Mouse (Mus musculus) lung, postnatal 14 days (tissue): ENCODE data around the gene H2-Q6.
A peak's percentile ranks its signal among the peaks of the same experiment; 100 is the strongest.
"Not testable (repeated sequence)": the region's sequence is repeated elsewhere in the genome, so short reads cannot be mapped to it uniquely, and the experiment has no call there.

Experiments
- DNase-seq: peaks from one replicate; pipeline ENCODE4 v3.0.0; 2021

Gene H2-Q6

DNA sequence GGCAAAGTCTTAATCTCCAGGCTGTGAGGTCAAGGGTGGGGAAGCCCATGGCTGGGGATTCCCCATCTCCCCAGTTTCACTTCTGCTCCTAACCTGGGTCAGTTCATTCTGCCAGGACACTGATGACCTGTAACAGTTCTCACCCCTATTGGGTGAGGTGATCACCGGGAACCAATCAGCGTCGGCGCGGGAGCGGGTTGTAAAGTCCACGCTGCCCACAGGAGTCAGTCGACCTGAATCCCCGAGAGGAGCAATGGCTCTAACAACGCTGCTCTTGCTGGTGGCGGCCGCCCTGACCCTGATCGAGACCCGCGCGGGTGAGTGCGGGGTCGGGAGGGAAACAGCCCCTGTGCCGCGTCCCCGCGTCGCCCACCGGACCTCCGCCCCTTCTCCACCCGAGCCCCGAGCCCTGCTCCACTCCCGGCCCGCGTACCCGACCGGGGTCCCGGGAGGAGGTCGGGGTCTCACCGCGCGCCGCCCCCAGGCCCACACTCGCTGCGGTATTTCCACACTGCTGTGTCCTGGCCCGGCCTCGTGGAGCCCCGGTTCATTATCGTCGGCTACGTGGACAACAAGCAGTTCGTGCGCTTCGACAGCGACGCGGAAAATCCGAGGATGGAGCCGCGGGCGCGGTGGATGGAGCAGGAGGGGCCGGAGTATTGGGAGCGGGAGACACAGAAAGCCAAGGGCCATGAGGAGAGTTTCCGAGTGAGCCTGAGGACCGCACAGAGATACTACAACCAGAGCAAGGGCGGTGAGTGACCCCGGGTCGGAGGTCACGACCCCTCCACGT lies at the start of gene H2-Q6:
TSS of gene H2-Q6 (plus strand) at position 227 of the 793 bp plus-strand sequence.
- DNase-seq: peak; percentile 65

DNA sequence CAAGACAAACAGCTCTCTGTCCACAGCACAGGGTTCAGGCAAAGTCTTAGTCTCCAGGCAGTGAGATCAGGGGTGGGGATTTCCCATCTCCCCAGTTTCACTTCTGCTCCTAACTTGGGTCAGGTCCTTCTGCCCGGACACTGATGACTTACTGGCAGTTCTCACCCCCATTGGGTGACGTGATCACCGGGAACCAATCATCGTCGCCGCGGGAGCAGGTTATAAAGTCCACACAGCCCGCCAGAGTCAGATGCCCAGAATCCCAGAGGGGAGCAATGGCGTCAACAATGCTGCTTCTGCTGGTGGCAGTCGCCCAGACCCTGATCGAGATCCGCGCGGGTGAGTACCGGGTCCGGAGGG lies 45.3 kb upstream of the H2-Q6 start, which contains the start of gene H2-Q4:
TSS of gene H2-Q4 (plus strand) at position 249 of the 360 bp plus-strand sequence.
- DNase-seq: peak; percentile 96

DNA sequence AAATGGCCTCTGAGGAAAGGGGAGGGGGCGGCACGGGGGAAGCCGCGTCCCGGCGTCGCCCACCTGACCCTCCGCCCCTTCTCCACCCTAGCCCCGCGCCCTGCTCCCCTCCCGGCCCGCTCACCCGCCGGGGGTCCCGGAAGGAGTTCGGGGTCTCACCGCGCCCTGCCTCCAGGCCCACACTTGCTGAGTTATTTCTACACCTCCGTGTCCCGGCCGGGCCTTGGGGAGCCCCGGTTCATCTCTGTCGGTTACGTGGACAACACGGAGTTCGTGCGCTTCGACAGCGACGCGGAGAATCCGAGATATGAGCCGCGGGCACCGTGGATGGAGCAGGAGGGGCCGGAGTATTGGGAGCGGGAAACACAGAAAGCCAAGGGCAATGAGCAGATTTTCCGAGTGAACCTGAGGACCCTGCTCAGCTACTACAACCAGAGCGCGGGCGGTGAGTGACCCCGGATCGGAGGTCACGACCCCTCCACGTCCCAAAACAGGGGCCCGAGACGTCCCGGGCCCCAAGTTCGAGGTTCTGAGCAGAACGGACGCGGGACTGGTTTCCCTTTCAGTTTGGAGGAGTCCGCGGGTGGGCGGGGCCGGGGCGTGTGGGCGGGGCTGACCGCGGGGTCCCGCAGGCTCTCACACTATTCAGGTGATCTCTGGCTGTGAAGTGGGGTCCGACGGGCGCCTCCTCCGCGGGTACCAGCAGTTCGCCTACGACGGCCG lies 44.8 kb upstream of the H2-Q6 start:
- DNase-seq: peak; percentile 55

DNA sequence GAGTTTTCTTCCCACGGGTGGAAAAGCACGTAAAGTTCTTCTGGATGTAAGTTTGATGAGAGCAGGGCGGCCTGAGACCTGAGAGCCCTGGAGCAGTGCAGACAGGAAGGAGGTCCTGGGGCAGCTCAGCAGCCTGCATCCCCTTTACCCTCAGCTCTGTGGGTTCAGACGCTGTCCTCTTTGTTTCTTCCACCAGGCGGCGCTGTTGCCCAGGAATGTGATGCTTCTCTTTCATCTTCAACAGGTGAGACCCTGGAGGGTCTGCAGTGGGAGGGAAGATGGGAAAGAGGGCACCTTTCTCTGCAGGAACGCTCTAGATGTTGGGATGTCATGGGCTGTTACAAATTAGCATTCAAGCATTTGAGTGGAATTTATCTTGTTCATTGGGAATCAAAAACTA lies 34.9 kb upstream of the H2-Q6 start:
- peak; percentile 59 for DNase-seq

DNA sequence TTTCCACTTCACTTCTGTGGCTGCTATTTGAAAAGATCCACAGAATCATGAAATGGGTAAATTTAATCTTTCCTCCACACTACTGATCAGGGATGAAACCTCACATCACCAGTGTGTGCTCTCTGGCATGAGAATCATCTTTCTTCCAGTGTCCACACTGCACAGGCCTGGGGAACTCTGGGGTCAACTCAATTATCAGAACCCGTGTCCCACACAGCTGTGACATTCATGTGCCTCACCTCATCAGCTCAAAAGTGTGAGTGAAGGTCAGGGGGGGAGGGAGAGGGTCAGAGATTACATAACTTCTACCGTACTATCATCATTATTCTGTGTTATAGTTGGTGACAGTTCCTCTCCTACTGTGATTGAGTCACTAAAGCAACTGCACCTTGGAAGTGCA lies 32.0 kb upstream of the H2-Q6 start:
- not testable (repeated sequence) for DNase-seq

GRCm38 (mm10) chr17:35393864-35394800 lies 30.5 kb upstream of the H2-Q6 start:
- peak; percentile 10 for DNase-seq

- DNase-seq: not testable (repeated sequence)
Observed at GRCm38 (mm10) chr17:35396956-35397355, 27.7 kb upstream of the H2-Q6 start.

DNA sequence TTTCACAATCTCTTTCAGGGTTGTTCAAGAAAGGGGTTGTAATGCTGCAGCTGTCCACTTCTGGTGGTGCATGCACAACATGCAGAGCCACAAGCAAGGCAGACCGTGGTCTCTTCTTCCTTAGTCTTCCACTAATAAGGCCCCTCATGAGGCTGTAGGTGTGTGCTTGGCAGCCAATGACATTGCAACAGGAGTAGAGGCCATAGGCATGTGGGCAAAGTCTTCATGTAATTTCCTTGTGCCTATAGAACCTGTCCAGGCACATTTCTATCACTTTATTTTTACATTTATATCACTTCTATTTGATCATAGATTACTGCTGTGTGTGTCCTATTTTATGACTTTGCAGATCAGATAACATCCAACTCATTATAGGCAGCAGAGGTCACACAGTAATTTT lies 11.6 kb upstream of the H2-Q6 start:
- not testable (repeated sequence) for DNase-seq

DNA sequence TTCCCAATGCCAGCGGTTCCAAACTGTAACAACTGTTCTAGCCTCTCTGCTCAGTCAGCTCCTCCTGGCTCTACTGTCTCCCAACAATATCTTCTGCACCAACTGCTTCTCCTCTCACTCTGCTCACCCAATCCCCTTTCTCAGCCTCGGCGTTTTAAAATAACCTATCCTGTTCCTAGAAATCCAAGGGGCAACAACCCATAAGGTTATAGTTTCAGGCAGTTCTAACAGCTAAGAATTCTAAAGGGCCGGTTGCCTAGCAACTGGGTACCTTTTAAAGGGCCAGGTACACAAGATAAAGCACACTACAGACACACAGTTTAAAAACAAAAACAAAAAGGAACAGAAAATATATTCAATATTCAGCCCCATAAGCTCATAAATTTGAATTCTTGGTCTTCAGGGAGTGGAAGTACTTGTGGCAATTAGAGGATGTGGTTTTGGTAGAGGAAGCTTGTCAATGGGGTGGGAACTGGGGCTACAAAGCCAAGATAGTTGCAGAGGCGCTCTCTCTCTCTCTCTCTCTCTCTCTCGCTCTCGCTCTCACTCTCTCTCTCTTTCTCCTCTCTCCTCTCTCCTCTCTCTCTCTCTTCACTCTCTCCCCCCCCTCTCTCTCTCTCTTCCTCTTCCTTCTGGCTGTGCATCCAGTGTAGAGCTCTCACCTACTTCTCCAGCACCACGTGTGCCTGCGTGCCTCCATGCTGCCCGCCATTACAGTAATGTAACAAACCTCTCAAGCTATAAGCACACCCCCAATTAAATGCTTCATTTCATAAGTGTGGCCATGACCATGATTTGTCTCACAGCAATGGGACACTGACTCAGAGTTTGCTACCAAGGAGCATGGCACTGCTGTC lies 9.1 kb upstream of the H2-Q6 start:
- not testable (repeated sequence) for DNase-seq

GRCm38 (mm10) chr17:35418772-35419171 lies 5.9 kb upstream of the H2-Q6 start:
- no peak for DNase-seq

GRCm38 (mm10) chr17:35419564-35419963 lies 5.1 kb upstream of the H2-Q6 start:
- not testable (repeated sequence) for DNase-seq

GRCm38 (mm10) chr17:35420206-35420810 lies 4.3 kb upstream of the H2-Q6 start:
- peak; percentile 47 for DNase-seq

- not testable (repeated sequence) for DNase-seq
Observed at GRCm38 (mm10) chr17:35421331-35421730, 3.3 kb upstream of the H2-Q6 start.

- not testable (repeated sequence) for DNase-seq
Observed at GRCm38 (mm10) chr17:35422360-35422759, 2.3 kb upstream of the H2-Q6 start.

DNA sequence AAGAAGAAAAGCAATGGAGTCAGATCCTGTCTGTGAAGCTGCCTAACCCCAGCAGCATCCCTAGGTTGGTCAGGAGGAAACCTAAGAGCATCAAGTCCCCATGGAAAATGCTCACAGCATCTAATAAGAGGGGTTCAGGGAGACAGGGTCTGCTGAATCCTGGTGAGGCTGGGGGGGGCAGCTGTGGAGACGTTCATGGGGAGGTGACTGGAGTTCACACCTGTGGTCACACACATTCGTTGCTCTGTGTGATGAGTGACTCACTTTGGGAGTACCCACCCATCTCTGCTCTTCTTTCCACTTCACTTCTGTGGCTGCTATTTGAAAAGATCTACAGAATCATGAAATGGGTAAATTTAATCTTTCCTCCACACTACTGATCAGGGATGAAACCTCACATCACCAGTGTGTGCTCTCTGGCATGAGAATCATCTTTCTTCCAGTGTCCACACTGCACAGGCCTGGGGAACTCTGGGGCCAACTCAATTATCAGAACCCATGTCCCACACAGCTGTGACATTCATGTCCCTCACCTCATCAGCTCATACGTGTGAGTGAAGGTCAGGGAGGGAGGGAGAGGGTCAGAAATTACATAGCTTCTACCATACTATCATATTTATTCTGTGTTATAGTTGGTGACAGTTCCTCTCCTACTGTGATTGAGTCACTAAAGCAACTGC lies 1.4 kb upstream of the H2-Q6 start:
- DNase-seq: not testable (repeated sequence)

GRCm38 (mm10) chr17:35424106-35424505 lies 544 bp upstream of the H2-Q6 start:
- DNase-seq: not testable (repeated sequence)

DNA sequence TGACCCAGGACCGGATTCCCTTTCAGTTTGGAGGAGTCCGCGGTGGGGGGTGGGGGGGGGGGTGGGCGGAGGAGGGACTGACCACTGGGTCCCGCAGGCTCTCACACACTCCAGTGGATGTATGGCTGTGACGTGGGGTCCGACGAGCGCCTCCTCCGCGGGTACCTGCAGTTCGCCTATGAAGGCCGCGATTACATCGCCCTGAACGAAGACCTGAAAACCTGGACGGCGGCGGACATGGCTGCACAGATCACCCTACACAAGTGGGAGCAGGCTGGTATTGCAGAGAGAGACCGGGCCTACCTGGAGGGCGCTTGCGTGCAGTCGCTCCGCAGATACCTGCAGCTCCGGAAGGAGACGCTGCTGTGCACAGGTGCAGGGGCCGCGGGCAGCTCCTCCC lies 824 bp downstream of the H2-Q6 start:
- not testable (repeated sequence) for DNase-seq

DNA sequence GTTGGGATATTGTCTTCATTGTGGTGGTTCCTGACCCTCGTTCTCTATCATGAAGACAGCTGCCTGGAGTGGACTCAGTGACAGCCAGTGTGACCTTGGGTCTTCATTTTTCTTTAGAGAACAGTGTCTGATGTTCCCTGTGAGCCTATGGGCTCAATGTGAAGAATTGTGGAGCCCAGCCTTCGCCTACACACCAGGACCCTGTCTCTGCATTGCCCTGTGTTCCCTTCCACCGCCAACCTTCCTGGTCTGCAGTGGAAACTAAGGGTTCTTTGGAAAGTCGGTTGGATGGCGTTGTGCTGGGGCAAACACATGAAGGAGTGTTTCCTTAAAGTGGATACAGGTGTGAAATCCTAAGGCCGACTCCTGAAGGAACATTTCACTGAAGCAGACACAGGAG lies 4.2 kb downstream of the H2-Q6 start:
- DNase-seq: not testable (repeated sequence)

GRCm38 (mm10) chr17:35430671-35431070 lies 6.0 kb downstream of the H2-Q6 start:
- not testable (repeated sequence) for DNase-seq

- DNase-seq: not testable (repeated sequence)
Observed at GRCm38 (mm10) chr17:35432167-35432566, 7.5 kb downstream of the H2-Q6 start.

GRCm38 (mm10) chr17:35434836-35435235 lies 10.2 kb downstream of the H2-Q6 start:
- peak; percentile 25 for DNase-seq
